Mouse (Mus musculus) forebrain, embryonic 11.5 days (tissue): Measurements from ENCODE around the gene Mmp20. TPM values are rescaled to one million over a fixed set of nuclear protein-coding genes. Genes with fewer than 3 reads are reported as not detected.

Experiments used
- ATAC-seq: fragments of 200-750 bp; cut with Nextera tagmentation; replicated peaks from 2 replicates; pipeline ENCODE4 v1.8.0; 2017; ENCODE audit warnings: moderate TSS enrichment; ENCODE audit not compliant: low FRiP score
- DNase-seq: peaks from one replicate; pipeline ENCODE4 v3.0.0-alpha.2; 2017; ENCODE audit warnings: low spot score
- H3K27ac ChIP-seq: fragments of 300-500 bp; sonication (generic); 2 replicates; pipeline ENCODE4 v1.5.1; 2014; ENCODE audit warnings: low read depth, low read length
- H3K27me3 ChIP-seq: fragments of 300-500 bp; sonication (generic); 2 replicates; pipeline ENCODE4 v1.6.1; 2014; ENCODE audit warnings: mild to moderate bottlenecking, low read length, mixed read lengths; ENCODE audit not compliant: control insufficient read depth, insufficient read depth
- H3K36me3 ChIP-seq: fragments of 300-500 bp; sonication (generic); 2 replicates; pipeline ENCODE4 v1.6.1; 2014; ENCODE audit warnings: mild to moderate bottlenecking, low read length, moderate library complexity, mixed read lengths; ENCODE audit not compliant: control insufficient read depth, insufficient read depth
- H3K4me1 ChIP-seq: fragments of 300-500 bp; sonication (generic); replicated peaks from 2 replicates; pipeline ENCODE4 v1.6.1; 2014; ENCODE audit warnings: low read length, mixed read lengths; ENCODE audit not compliant: control insufficient read depth, insufficient read depth
- H3K4me2 ChIP-seq: fragments of 300-500 bp; sonication (generic); 2 replicates; pipeline ENCODE4 v1.6.1; 2014; ENCODE audit warnings: low read depth, mild to moderate bottlenecking, low read length, moderate library complexity, mixed read lengths; ENCODE audit not compliant: severe bottlenecking
- H3K4me3 ChIP-seq: fragments of 300-500 bp; sonication (generic); 2 replicates; pipeline ENCODE4 v1.5.1; 2014; ENCODE audit warnings: low read depth, low read length
- H3K9ac ChIP-seq: fragments of 300-500 bp; sonication (generic); 2 replicates; pipeline ENCODE4 v1.6.1; 2014; ENCODE audit warnings: low read length
- H3K9me3 ChIP-seq: fragments of 300-500 bp; sonication (generic); 2 replicates; pipeline ENCODE4 v1.6.1; 2016; ENCODE audit warnings: low read length, mixed read lengths; ENCODE audit not compliant: control insufficient read depth
- WGBS: fragments of 180-500 bp; shearing (Covaris S2); extraction: QIAGEN DNeasy Blood & Tissue Kit; methylation state at CpG from one replicate; pipeline ENCODE4 v1.1.7; 2014; 5-methylcytosine and 5-hydroxymethylcytosine counted together
- polyA plus RNA-seq: library from polyadenylated mRNA; unstranded; fragments of >200 nt; fragmentation: Nextera tagmentation; extraction: Ambion mirVana; gene quantifications from 2 replicates; pipeline ENCODE4 v1.2.1, GENCODE M21; 2014

Gene Mmp20
- polyA plus RNA-seq = not detected in 2 replicates

- H3K36me3 ChIP-seq = no peaks in the 10 kb centered on the region
- H3K27ac ChIP-seq = no peak within 1 kb of the TSS
- H3K4me3 ChIP-seq = no peak within 1 kb of the TSS
- H3K27me3 ChIP-seq = no peaks in the 10 kb centered on the region
- no peak within 1 kb of the TSS for H3K9ac ChIP-seq
- H3K4me2 ChIP-seq = no peak within 1 kb of the TSS
- ATAC-seq (no peak), DNase-seq (no peak)
- no peaks in the 10 kb centered on the region for H3K9me3 ChIP-seq
- H3K4me1 ChIP-seq = no peaks in the 10 kb centered on the region
These were observed at the start of gene Mmp20 for GRCm38 (mm10) chr9:7627931-7628330. Mmp20 (plus strand) TSS chr9:7628231.

- no peaks in the 10 kb centered on the region for H3K4me1 ChIP-seq
- no peak overlapping the region for H3K4me3 ChIP-seq
- H3K9ac ChIP-seq = no peak overlapping the region
- H3K4me2 ChIP-seq = no peak overlapping the region
- 77% methylated on average over 8 of the region's 8 CpGs for WGBS
- no peaks in the 10 kb centered on the region for H3K9me3 ChIP-seq
- no peaks in the 10 kb centered on the region for H3K36me3 ChIP-seq
- no peak for DNase-seq
- no peak overlapping the region for H3K27ac ChIP-seq
- no peak for ATAC-seq
- no peaks in the 10 kb centered on the region for H3K27me3 ChIP-seq
These were observed 38.0 kb upstream of the Mmp20 start for GRCm38 (mm10) chr9:7590063-7590462.

- no peak overlapping the region for H3K27ac ChIP-seq
- no peaks in the 10 kb centered on the region for H3K9me3 ChIP-seq
- H3K36me3 ChIP-seq = no peaks in the 10 kb centered on the region
- WGBS = 86% methylated on average over 3 of the region's 3 CpGs
- no peak overlapping the region for H3K4me3 ChIP-seq
- no peak for DNase-seq
- H3K4me1 ChIP-seq = no peaks in the 10 kb centered on the region
- no peak overlapping the region for H3K9ac ChIP-seq
- H3K4me2 ChIP-seq = no peak overlapping the region
- H3K27me3 ChIP-seq = no peaks in the 10 kb centered on the region
- no peak for ATAC-seq
These were observed 34.7 kb upstream of the Mmp20 start for GRCm38 (mm10) chr9:7593272-7593812.

- Histone ChIP-seq H3K4me3 (no peak overlapping the region), H3K4me1 (no peaks in the 10 kb centered on the region), H3K27ac (no peak overlapping the region), H3K9ac (peak overlapping the region; percentile 27; the same call in 1 of the 2 replicates), H3K9me3 (no peaks in the 10 kb centered on the region), H3K27me3 (no peaks in the 10 kb centered on the region), H3K4me2 (peak overlapping the region; percentile 36), H3K36me3 (no peaks in the 10 kb centered on the region)
- DNase-seq (peak; percentile 81), ATAC-seq (peak; percentile 96)
- 17% methylated on average over 6 of the region's 6 CpGs for WGBS
These were observed 33.1 kb upstream of the Mmp20 start for GRCm38 (mm10) chr9:7594816-7595540.

- no peak overlapping the region for H3K27ac ChIP-seq
- H3K4me3 ChIP-seq = no peak overlapping the region
- H3K27me3 ChIP-seq = no peaks in the 10 kb centered on the region
- H3K4me2 ChIP-seq = no peak overlapping the region
- ATAC-seq (peak; percentile 83), DNase-seq (peak; percentile 79)
- no peak overlapping the region for H3K9ac ChIP-seq
- no peaks in the 10 kb centered on the region for H3K36me3 ChIP-seq
- WGBS = 4% methylated on average over 3 of the region's 3 CpGs
- no peaks in the 10 kb centered on the region for H3K4me1 ChIP-seq
- no peaks in the 10 kb centered on the region for H3K9me3 ChIP-seq
These were observed 24.9 kb upstream of the Mmp20 start for GRCm38 (mm10) chr9:7602982-7603742.

GRCm38 (mm10) chr9:7604005-7604404 is 24.0 kb upstream of the Mmp20 start:
- Histone ChIP-seq H3K9ac (no peak overlapping the region), H3K4me1 (no peaks in the 10 kb centered on the region), H3K36me3 (no peaks in the 10 kb centered on the region), H3K27me3 (no peaks in the 10 kb centered on the region), H3K4me2 (no peak overlapping the region), H3K9me3 (no peaks in the 10 kb centered on the region), H3K4me3 (no peak overlapping the region), H3K27ac (no peak overlapping the region)
- ATAC-seq = no peak
- DNase-seq = no peak
- 82% methylated on average over 6 of the region's 6 CpGs for WGBS

GRCm38 (mm10) chr9:7605638-7606037 is 22.4 kb upstream of the Mmp20 start:
- no peaks in the 10 kb centered on the region for H3K27me3 ChIP-seq
- 92% methylated on average over 12 of the region's 12 CpGs for WGBS
- no peak overlapping the region for H3K9ac ChIP-seq
- H3K4me2 ChIP-seq = no peak overlapping the region
- no peaks in the 10 kb centered on the region for H3K36me3 ChIP-seq
- no peak overlapping the region for H3K4me3 ChIP-seq
- no peaks in the 10 kb centered on the region for H3K9me3 ChIP-seq
- H3K4me1 ChIP-seq = no peaks in the 10 kb centered on the region
- ATAC-seq (no peak), DNase-seq (no peak)
- no peak overlapping the region for H3K27ac ChIP-seq

GRCm38 (mm10) chr9:7622582-7622981 is 5.4 kb upstream of the Mmp20 start:
- Histone ChIP-seq H3K27ac (no peak overlapping the region), H3K9ac (no peak overlapping the region), H3K4me2 (no peak overlapping the region), H3K27me3 (no peaks in the 10 kb centered on the region), H3K36me3 (no peaks in the 10 kb centered on the region), H3K4me3 (no peak overlapping the region), H3K9me3 (no peaks in the 10 kb centered on the region), H3K4me1 (no peaks in the 10 kb centered on the region)
- WGBS = 83% methylated on average over 3 of the region's 3 CpGs
- ATAC-seq (no peak), DNase-seq (no peak)
